Mouse (Mus musculus): Measurements from ENCODE around the gene Elobl.
"Not testable (repeated sequence)": the region's sequence is repeated elsewhere in the genome, so short reads cannot be mapped to it uniquely, and the experiment has no call there.

Elobl gene

DNA sequence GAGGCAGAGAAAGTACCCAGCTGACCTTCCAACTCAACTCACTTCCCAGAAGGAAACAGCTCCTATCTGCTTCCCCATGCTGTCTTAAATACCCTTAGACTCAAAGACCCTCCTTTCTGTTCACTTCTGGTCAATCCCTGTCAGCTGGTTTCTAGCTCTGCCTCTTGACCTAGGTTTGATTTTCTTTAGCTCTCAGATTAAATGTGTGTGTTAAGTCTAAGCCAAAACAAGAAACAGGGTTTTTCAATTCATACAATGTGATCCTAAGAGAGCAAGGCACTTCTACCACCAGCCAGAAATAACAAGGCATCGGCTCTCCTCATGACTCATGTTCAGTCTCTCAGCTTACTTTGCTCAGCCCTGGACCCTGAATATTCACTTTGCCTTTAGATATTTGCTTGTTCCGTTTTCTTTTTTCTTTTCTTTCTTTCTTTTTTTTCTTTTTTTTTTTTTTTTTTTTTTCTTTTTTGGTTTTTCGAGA lies at the start of gene Elobl:
Gene Elobl (minus strand): TSS at position 51 of the 481 bp plus-strand sequence.
- DNase-seq: no peak

DNA sequence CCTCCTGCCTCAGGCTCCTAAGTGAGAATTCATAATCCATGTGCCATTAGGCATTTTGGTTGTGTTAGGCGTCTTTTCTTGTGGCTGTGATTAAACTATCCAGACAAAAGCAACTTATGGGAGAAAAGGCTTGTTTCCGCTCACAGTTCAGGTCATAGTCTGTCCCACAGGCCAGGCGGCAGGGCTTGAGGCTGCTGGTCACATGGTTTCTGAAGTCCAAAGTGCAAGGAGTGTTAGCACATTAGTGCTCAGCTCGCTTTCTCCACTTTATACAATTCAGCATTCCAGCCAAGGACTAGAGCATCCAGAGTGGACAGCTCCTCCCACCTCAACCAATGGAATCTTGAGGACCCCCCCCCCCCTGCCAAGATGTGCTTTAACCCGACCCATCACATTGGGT lies 45.5 kb upstream of the Elobl start:
- no peak for DNase-seq

DNA sequence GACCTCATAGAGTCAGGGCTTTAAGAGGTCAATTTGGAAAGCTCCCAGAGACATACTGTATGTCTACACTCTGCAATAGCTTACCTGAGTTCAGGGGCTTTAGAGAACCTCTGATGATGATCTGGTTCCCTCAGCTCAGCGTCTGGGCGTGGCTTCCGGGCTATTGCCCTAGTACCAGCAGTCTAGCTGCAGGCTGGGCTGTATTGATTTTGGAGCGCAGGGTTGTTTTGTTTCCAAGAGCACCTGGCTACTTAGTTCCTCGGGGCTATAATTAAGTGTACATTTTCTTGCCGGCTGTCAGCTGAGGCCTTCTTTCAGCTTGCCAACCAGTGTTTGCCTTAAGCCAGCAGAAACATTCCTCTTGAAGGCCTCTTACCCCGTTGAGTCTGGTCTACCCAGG lies 42.8 kb upstream of the Elobl start:
- DNase-seq: no peak

DNA sequence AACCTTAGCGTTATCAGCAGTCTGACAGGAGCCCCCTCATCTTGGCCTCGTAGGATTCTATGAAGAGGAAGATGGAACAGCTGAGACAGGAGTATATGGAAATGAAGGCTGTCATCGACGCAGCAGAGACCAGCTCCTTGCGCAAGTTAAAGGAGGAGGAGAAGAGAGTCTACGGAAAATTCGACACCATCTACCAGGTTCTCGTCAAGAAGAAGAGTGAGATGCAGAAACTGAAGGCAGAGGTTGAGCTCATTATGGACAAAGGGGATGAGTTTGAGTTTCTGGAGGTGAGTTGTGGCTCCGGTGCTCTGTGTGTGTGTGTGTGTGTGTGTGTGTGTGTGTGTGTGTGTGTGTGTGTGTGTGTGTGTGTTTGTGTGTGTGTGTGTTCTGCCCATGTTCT lies 42.3 kb upstream of the Elobl start:
- DNase-seq: no peak

DNA sequence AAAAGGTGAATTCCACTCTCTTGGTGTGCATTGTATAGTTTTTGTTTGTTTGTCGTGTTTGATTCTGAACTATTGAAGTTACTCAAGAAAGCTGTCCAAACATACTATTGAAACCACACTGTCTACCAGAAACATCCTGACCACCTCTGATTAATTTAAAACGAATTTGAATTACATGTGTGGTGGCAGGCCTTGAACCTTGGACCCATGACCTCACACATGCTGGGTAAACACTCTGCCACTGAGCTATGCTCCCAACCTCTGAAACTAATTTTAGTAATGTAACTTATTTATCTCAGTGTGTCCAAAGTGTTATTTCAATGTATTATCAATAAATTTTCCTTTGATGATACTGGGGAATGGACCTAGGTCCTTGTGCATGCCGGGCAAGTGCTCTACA lies 40.9 kb upstream of the Elobl start:
- DNase-seq: no peak

DNA sequence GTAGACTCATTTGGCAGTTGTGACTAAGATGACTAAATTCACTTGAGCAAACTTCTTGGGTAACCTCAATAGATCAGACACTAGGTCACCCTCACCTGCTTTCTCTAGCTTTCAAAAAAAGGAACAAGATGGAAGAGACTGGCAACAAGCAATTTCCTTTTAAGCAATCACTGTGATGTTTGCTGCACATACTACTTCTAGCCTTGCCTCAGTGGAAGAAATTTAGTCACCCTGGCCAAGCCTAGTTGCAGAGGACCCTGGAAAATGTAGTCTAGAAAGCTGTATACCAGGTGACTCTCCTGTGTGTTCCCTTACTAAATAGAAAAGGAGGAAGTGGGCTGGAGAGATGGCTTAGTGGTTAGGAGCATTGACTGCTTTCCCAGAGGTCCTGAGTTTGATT lies 39.7 kb upstream of the Elobl start:
- no peak for DNase-seq

DNA sequence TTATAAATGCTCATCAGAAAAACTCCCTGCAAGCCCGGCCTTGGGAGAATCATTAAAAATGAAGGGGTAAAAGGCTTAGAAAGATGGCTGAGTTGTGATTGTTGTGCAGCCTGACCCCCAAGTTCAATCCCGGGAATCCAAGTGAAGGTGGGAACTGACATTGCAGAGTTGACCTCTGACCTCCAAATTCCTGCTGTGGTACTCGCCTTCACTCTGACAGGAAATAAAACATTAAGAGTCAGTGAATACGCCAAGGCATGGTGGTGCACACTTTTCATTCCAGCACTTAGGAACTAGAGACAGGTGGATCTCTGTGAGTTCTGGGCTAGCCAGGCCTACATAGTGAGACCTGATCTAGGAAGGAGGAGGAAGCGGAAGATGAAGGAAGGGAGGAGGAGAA lies 38.7 kb upstream of the Elobl start:
- no peak for DNase-seq

DNA sequence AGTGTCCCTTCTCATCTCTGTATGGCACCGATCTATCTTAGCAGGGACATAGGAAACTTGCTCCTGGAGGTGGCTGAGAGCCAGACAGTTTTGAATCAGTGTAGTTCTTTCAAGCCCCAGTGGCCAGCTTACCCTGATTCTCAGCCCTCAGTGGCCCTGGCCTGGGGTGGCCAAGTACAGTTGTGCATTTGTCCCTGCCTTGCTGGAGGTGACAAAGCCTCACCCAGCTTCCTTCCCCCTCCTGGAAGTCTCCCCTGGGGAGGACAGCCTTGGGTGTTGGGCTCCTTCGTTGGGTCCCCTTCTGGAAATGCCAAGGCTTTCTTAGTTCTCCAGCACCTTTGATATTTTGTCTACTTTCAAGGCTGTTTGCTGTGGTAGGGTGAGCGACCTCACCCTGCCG lies 37.0 kb upstream of the Elobl start:
- DNase-seq: no peak

DNA sequence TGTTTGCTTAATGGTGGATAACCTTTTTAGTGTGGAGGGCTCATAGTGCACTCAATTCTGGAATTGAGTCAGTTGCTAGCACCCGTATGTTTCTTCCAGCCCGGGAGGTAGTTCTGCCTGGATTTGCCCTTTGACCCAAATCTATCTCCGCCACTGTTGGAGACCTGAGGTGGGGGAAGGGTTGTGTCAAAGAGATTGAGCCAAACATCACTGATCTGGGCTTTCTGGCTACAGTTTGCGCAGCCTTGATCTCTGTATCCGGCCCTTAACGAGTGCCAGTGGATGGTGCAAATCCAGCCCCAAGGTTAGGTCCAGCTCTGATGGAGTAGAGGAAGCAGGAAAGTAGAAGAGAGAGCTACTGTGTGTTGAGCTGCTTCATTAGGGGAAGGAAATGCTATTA lies 36.3 kb upstream of the Elobl start:
- DNase-seq: no peak

DNA sequence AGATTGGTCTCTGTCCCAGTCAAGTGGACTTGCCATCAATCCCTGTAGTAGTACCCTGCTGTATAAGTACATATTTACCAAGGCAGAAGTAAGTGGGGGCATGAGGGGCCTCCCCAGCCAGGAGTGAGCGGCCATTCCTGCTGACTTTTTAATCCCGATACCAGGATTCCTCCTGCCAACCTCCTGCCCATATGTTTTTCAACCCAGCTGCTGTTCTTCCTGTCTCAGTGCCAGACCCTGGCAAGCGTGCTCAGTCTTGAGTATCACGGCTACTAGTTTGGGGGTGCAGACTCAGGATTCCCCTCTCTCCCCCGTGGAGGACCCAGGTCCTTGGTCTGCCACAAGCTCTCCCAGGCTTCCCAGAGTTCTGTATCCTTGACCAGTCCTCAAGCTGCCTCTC lies 35.9 kb upstream of the Elobl start:
- no peak for DNase-seq

DNA sequence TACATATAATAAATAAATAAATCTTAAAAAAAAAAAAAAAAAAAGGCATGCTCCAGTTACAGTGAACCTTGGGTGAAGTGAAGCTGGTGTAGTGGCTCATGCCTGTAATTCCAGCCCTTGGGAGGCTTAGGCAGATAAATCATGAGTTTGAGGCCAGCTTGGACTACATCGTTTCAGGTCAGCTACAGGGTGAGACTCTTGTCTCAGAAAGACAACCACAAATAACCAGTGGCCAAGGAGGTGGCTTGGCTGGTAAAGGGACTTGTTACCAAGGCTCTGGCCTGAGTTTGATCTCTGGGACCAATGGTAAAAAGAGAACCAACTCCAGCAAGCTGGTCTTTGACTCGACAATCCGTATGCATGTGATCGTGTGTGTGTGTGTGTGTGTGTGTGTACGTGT lies 35.3 kb upstream of the Elobl start:
- no peak for DNase-seq

DNA sequence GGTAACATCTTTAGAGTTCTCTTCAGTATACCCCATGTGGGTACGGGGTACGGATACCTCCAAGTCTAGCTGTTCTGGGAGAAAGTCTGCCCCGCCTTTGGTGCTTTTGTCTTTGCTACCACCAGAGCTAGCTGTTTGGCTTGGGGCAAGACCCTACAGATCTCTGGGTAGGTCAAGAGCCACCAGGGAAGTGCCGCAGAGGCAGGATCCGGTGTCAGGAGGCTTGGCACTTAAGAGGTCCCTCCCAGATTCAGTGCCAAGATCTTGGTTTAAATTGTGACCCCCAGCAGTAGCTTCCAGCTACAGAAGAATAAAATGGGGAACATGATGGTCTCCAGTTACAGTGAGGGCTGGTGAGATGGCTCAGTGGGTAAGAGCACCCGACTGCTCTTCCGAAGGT lies 34.8 kb upstream of the Elobl start:
- no peak for DNase-seq

DNA sequence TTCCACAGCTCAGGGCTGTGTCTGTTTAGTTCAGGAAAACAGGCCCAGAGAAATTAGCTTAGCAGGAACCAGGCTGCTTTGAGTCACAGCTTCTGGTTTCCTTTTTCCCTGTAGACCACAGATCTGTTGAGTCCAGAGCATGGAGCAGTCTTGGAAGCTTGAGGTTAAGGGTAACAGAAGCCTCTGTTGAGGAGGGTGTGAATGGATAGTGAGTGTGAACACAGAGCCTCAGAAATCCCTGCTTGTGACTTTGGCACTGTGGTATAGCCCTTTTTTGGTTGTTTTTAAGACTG lies 33.7 kb upstream of the Elobl start:
- DNase-seq: no peak

DNA sequence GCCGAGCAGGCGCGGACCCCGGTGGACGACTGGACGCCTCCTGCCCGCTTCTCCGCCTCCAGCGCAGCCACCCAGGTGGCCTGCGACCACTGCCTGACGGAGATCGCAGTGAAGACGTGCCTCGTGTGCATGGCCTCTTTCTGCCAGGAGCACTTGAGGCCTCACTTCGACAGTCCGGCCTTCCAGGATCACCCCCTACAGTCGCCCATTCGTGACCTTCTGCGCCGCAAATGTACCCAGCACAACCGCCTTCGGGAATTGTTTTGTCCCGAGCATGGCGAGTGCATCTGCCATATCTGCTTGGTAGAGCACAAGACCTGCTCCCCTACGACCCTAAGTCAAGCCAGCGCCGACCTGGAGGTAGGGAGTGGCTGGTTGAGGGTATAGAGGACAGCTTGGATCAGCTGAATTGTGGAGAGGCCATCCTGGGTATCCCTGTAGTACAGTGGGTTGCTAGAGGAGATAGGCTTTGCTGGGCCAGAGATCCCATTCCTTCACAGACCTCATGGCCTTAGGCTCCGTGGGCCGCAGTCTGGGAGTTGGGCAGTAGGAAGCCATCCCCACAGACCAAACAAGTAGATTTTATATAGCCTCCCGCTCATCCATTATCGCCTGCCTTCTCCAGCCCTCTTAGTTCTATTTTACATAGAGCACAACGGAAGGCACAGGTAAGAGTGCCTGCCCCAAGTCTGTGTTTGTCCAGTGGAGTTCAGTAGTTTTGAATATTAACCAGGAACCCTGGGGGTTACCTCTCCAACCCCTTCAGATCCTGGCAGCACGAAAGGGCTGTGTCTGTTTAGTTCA lies 33.2 kb upstream of the Elobl start:
- DNase-seq: no peak

DNA sequence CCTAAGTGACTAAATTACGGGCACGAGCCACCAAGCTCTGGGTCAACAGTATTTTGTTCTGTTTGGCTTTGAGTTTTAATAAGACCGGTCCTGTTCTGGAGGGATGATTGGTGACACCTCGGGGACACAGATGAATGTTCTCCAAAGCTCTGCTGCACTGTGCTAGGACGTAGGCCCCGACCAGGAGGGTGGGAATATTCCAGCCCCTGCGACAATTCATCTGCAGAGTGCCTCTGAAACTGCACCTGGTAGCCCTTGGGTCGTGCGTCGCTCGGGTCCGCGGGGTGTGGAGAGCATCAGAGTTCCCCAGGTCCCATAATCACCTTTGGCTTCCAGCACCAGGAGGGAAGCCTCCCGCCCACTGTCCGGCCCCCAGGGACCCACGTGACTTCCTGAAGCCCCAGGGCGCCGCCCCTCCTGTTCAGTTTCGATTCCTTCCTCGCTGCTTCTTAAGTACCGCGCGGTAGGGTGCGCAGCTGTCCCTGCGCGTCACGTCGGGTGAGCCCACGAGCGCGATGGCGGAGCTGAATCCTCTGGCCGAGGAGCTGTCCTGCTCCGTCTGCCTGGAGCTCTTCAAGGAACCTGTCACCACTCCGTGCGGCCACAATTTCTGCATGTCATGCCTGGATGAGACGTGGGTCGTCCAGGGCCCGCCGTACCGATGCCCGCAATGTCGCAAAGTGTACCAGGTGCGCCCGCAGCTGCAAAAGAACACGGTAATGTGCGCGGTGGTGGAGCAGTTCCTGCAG lies 32.4 kb upstream of the Elobl start, which contains the start of gene Trim25:
Gene Trim25 (plus strand): TSS at position 403 of the 749 bp plus-strand sequence.
- peak; percentile 95 for DNase-seq

DNA sequence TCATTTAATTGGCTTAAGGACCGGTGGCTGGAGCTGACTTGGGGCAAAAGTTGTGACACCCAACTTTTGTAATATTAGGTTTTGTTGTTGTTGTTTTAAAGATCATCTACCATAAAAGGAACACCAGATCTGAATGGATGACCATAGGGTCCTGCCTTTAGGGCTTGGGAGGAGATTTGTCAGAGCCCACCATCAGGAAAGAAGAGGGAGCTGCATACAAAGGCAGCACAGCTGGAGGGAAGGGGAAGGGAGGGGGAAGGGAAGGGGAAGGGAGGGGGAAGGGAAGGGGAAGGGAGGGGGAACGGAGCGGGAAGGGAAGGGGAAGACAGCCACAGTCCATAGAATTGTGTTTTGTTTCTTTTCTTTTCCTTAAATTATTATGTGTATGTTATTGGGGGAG lies 31.7 kb upstream of the Elobl start:
- no peak for DNase-seq

DNA sequence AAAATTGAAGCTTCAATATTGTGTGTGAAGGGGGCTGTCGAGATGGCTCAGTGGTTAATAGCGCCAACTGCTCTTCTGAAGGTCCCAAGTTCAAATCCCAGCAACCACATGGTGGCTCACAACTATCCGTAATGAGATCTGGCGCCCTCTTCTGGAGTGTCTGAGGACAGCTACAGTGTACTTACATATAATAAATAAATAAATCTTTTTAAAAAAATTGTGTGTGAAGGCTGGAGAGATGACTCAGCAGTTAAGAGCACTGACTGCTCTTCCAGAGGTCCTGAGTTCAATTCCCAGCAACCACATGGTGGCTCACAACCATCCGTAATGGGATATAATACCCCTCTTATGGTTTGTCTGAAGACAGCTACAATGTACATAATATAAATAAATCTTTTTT lies 30.6 kb upstream of the Elobl start:
- not testable (repeated sequence) for DNase-seq

DNA sequence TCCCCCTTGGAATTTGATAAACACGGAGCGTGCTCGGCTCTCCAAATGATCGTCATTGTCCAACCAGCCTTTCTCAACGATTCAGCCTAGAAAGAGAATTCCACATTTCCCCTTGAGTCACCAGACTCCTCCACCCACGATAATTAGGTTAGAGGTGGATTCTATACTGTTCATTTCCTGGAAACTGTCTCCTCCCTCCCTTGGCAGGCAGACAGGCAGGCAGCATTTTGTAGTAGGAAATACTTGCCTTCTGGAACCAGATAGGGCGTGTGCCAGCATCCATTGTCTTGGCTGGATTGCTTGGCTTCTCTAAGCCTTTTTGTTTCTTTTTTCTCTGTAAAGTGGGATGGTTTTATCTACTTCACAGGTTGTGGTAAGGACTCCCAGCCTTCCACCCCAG lies 29.7 kb upstream of the Elobl start:
- peak; percentile 67 for DNase-seq

DNA sequence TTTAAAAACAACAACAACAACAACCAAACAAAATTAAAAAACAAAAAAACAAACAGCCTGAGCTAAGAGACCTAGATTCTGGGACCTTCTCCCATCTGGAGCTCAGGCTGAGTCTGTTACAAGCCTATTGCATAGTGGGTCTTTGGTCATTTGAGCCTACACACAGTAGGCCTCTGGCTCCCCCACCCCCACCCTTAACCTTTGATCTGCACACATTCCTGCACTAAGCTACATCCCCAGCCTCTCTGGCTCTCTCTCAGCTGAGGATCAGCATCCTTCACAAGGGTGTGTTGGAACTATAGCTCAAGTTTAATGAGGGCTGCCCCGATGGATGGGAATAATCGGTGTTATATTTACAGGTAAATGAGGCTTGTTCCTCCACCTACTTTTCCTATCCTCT lies 28.9 kb upstream of the Elobl start:
- DNase-seq: no peak

DNA sequence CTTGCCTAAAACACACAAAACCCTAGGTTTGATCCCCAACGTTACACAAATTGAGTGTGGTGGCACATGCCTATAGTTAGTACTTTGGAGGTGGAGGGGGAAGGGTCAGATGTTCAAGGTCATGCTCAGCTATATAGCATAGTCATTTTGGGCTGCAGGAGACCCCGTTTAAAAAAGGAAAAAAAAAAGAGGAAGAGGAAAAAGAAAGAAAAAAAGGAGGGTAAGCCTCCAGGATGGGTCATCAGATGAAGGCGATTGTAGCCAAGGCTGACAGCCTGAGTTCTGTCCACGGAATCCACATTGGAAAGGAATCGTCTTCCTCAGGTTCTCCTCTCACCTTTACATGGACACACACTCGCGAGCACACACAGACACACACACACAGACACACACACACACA lies 27.8 kb upstream of the Elobl start:
- no peak for DNase-seq

DNA sequence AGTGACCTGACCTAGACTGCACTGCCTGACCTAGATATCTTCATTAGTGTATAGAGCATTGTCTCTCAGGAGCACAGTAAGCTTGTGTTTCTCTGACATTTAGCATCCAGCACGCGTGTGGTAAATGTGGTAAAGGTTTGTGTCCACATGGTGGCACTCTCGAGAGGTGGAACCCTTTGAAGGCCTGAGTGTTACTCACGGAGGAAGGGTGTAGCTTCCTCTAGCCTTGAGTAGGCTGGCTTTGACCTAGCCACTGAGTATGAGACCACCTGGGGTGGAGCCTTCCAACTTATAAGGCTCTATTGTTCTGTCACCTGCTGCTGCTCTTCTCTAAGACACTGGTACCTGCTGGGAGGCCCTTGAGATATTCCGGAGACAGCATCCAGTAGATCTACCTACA lies 26.9 kb upstream of the Elobl start:
- peak; percentile 84 for DNase-seq

DNA sequence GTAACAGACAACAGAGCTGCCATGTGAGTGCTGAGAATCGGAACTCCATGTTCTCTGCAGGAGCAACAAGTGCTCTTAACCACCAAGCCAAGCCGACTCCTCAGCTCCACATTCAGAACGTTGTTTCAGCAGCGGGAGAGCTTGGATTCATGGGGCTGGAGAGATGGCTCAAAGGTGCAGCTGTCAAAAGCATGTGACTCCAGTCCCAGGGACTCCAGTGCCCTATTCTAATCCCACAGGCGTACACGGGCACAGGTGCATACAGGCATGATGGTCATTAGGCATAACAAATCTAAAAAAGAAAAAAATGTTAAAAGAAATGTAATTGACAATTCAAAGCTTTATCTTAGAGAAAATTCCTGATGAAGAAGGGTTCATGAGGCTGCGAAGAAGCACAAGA lies 26.5 kb upstream of the Elobl start:
- no peak for DNase-seq

DNA sequence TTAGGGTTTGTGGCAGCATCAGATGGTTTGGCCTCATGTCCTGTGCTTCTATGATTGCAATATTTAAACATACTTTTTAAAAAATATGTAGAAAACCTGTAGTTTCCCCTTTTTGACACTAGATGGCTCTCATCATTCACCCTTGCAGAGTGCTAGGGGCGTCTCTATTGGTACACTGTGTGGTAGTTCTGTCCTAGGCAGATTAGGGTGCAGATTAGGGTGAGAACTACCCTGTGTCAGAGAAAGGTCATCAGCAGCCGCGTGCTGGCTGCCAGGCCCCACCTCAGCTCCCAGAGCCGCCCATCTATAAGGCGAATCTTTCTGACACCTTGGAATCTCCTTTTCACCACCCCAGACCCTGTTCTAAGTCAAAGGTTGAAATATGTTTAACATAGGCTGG lies 22.8 kb upstream of the Elobl start:
- DNase-seq: no peak

DNA sequence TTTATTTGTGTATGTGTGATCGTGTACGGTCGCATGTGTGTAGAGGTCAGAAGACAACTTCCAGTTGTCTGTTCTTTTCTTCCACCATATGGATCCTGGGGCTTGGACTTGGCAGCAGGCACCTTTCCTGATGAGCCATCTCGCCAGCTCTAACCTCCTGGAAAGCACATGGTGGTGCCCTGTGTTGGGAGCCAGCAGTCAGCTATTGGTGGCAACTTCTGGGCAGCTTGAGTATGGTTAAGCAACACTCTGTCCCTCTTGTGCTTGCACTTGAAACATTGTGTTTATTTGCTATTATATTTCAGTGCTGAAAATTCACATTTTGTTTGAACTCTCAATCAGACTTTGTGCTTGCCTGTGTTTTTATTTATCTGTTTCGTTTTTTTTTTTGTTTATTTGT lies 22.2 kb upstream of the Elobl start:
- DNase-seq: no peak

DNA sequence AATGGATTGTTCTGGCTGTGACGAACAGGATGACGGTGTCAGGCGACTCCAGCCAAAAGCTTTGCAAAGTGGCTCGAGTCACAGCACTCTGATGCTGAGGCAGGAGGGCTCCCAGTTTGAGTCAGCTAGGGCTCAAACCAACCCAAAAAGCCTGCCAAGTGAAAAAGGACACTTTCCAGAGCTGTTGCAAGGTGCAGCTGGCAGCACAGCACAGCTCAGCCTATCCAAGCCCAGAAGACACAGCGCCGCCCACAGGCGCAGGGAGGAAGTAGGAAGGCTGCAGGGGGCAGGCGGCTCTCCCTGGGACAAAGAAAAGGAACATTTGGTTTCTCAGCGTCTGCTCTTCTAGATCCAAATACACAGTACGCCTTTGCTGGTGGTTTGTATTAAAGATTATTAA lies 19.9 kb upstream of the Elobl start:
- no peak for DNase-seq

All from lung, postnatal 14 days (tissue).